Mouse (Mus musculus): Measurements from ENCODE around the gene Ankrd65.

The Ankrd65 gene

GRCm38 (mm10) chr4:155847591-155848352 is 57.5 kb downstream of the Ankrd65 start:
- no peak for DNase-seq (ENCODE audit: low spot score)

GRCm38 (mm10) chr4:155848434-155849095 is 58.3 kb downstream of the Ankrd65 start:
- no peak for DNase-seq (ENCODE audit: low spot score)

Measured in spleen, adult 12 weeks (tissue).